Mouse (Mus musculus): ENCODE measurements at regions not wholly inside any gene's neighbourhood (a gene's known extent, or its start where the extent isn't known, plus 50 kb on each side); places are given as distances from the start of the nearest gene placed in this dataset.
A peak's percentile ranks its signal among the peaks of the same experiment; 100 is the strongest.
"Not testable (repeated sequence)": the region's sequence is repeated elsewhere in the genome, so short reads cannot be mapped to it uniquely, and the experiment has no call there.

- DNase-seq (ENCODE audit: low spot score in 2 of 2): no peak
These were observed 253.8 kb upstream of the Klf6 start for GRCm38 (mm10) chr13:5607462-5607861.

DNA sequence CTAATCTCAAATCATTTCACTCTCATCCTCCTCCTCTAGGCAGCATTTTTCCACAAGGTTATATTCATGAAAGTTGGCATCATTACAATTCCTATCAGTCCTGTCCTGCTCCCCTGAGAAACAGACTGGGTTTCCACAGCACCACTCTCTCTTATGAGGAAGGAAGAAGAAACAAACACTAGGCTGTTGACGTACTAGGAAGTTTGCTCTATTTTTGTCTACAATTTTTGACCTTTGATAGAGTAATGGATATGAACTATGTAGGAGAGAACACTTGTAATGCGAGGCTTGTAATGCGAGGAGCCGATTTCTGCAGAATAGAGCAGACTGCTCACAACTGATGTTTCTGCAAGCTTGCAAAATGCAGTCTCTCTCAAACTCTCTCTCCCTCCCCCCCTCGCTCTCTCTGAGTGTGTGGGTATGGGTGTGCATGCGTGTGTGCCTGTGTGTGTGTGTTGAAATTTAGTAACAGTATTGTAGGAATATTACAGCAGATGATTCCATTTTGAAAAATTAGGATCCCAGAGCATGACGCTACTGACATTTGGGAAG is 247.0 kb upstream of the Klf6 start:
- DNase-seq (ENCODE audit: low spot score in 2 of 2): peak; percentile 66 to 80

- DNase-seq (ENCODE audit: low spot score in 2 of 2): peak; percentile 54 to 66
These were observed 246.4 kb upstream of the Klf6 start for GRCm38 (mm10) chr13:5614833-5615232.

DNA sequence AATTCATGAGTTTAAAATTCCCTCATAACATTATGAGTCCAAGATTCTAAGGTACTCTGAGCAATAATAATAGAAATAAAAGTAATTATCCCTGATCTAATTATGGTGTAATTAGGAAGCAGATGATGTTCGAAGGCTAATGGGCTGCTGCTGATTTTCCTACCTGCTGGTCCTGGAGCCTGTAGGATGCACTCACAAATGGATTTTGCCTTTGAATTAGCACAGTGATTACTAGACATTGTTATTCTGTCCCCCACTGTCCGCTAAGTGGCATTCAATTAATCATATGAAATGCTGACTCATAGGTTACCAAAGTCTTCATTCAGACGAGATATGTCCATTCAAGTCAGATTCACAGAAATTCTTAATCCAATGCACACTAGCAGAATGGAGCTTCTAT is 246.0 kb upstream of the Klf6 start:
- DNase-seq (ENCODE audit: low spot score in 2 of 2): no peak

DNA sequence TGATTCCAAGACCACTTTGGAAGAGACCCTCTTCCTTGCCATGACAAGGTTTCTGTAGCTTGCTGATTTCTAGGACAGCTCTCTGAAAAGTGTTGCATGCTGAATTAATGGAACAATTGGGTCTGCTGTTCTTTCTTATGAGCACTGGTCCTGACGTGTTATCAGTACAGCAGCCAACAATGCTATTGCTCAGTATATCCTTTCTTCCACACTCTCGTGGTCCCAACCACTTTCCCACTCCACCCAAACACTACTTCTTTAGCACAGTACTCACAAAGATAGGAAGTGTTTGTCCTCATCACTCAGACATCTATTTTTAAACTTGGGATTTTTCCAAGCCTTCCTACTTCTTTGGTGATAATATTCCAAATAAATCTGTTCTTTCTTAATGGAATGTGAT is 233.2 kb upstream of the Klf6 start:
- DNase-seq (ENCODE audit: low spot score in 2 of 2): peak in 1 of 2 experiments; percentile 27

DNA sequence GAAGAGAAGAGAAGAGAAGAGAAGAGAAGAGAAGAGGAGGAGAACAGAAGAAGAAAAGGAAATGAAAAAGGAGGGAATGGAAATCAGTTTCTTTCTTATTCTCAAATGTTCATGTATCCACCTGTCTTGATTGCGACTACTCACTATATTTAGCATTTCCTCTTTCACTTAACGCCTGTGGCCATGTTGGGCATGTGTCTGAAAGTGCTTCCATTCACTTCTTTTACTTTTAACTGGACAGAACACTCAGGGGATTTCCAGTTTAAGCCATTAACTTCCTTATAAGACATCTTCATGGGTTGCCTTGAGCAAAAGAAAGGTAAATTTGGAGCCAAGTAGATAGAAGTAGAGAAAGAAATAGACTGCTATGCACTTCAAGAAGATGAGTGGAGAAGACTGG is 226.3 kb upstream of the Klf6 start:
- no peak for DNase-seq (ENCODE audit: low spot score in 2 of 2)

- DNase-seq (ENCODE audit: low spot score in 2 of 2): no peak
These were observed 219.4 kb upstream of the Klf6 start for GRCm38 (mm10) chr13:5641743-5642510.

GRCm38 (mm10) chr13:5648276-5648675 is 213.0 kb upstream of the Klf6 start:
- DNase-seq (ENCODE audit: low spot score in 2 of 2): no peak

DNA sequence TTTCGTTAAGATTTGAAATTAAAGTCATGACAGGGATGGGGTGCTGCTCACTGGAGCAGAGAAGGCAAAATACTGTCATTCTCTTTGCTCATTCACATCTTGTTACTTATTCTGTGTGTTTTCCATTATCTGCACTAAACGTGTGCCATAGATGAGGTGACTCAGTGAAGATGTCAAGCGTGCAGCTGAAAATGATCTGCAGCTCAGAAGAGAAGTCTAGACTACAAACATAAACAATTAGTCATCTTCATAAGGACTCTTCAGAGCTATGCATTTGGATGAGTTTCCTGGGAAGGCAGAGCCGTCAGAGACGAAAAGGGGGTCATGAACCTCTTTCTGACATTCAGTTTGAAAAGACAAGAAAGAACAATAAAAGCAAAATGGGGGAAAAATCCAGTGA is 203.7 kb upstream of the Klf6 start:
- DNase-seq (ENCODE audit: low spot score in 2 of 2): no peak

DNA sequence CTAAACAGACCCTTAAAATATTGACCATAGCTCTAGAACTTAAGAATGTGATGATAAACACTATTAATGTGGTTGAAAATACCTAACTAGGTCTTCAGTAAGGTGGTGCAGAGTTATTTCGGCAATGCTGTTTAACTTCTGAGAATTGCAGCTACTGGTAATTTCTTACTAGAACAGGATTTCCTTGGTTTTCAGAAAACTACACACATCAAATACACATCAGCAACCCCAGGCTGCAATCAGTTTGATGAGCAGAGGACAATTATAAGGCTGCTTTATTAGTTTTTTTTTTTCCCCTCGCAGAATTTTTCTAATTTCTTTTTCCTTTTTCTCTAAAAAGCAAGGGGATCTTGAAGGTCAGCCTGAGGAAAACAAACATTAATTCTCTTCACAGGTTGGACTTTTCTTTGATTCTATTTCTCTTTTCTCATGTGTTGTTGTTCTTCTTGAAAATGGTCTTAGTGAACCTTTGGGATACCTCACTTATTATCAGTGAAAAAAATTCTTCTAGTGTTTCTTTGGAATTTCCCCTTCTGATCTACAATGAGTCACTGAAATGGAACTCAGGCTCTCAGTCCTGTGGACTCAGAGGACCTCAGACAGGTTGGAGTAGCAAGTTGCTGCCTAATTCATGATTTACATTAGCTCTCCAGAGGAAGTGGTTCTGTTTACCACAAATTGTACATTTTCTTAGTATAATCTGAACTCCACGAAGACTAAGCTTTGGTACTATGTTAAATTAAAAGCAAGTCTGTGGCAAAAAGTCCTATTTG is 194.9 kb upstream of the Klf6 start:
- no peak for DNase-seq (ENCODE audit: low spot score in 2 of 2)

GRCm38 (mm10) chr13:5675668-5676067 is 185.6 kb upstream of the Klf6 start:
- DNase-seq (ENCODE audit: low spot score in 2 of 2): no peak

DNA sequence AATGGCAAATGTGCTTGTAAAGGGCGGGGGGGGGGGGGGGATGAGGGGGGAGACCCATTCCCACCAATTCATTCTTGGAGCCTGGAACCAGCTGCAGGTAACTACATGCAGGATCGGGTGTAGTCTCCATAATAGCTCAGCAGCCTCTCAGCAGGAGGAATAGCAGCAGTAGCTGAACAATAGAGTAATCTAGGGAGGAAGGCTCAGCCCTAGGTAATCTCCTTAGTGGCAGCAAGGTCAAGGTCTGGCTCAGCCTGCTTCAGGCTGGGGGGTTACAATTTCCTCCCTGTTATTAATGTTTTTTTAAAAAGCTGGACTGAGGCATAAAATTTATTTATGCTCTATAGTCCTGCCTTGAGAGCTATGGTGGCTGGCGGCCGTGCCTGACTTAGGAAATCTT is 171.2 kb upstream of the Klf6 start:
- DNase-seq (ENCODE audit: low spot score in 2 of 2): no peak

DNA sequence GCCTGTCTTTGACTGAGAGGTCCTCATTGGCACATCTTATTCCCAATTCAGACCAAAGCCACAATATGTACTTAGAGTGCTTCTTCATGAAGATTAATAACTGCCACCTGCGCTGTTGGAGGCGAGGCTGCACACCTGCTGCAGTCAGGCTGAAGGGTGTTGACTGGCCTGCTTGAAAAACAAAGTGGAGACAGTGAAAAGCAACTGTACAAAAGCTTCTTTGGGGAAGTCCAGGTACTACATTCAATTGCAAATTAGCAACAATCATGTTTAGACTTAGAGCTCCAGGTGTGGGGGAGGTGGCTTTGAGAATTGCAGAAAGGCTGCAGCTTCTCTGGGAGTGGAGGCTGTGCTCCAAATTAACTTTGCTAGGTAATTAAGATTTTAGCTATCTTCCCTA is 170.6 kb upstream of the Klf6 start:
- DNase-seq (ENCODE audit: low spot score in 2 of 2): not testable (repeated sequence)

DNA sequence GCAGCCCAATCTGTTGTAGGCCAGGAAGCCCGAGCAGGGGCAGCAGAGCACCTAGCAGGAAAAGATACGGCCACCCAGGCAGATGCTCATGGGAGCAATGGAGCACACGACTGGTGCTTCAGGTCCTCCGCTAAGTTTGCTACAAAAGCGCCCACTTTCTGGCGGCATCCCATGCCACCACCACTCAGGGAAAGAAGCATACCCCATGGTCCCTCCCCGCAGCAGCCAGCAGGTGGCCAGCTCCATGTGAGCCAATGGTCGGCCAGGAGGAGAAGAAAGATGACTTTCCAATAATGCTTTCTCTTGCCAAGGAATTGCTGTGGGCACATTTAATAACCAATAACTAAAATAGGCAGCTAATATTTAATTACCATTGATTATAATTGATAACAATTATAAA is 166.7 kb upstream of the Klf6 start:
- no peak for DNase-seq (ENCODE audit: low spot score in 2 of 2)

GRCm38 (mm10) chr13:5695581-5695980 is 165.7 kb upstream of the Klf6 start:
- not testable (repeated sequence) for DNase-seq (ENCODE audit: low spot score in 2 of 2)

DNA sequence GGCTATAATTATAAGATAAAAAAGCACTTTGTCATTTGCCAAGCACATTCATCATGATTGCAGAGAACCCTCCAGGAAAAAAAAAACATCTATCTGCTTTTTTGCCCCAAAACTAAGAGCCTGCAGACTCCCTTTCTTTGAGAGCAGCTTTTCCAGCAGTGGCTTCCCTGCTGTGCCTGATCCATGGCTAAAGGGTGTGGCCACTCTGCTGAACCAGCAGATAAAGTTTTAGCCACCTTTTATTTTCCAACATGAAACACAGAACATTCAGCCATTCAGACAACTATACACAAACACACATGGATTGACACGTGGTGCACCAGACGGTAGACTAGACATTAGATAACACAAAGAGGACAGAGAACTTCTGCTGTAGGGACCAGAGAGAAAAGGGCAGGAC is 164.9 kb upstream of the Klf6 start:
- DNase-seq (ENCODE audit: low spot score in 2 of 2): no peak

GRCm38 (mm10) chr13:5697329-5697728 is 164.0 kb upstream of the Klf6 start:
- peak in 1 of 2 experiments; percentile 47 for DNase-seq (ENCODE audit: low spot score in 2 of 2)

GRCm38 (mm10) chr13:5702071-5702470 is 159.2 kb upstream of the Klf6 start:
- no peak for DNase-seq (ENCODE audit: low spot score in 2 of 2)

- no peak for DNase-seq (ENCODE audit: low spot score in 2 of 2)
These were observed 156.3 kb upstream of the Klf6 start for GRCm38 (mm10) chr13:5704991-5705390.

- peak in 1 of 2 experiments; percentile 29 for DNase-seq (ENCODE audit: low spot score in 2 of 2)
These were observed 149.6 kb upstream of the Klf6 start for GRCm38 (mm10) chr13:5711646-5712045.

DNA sequence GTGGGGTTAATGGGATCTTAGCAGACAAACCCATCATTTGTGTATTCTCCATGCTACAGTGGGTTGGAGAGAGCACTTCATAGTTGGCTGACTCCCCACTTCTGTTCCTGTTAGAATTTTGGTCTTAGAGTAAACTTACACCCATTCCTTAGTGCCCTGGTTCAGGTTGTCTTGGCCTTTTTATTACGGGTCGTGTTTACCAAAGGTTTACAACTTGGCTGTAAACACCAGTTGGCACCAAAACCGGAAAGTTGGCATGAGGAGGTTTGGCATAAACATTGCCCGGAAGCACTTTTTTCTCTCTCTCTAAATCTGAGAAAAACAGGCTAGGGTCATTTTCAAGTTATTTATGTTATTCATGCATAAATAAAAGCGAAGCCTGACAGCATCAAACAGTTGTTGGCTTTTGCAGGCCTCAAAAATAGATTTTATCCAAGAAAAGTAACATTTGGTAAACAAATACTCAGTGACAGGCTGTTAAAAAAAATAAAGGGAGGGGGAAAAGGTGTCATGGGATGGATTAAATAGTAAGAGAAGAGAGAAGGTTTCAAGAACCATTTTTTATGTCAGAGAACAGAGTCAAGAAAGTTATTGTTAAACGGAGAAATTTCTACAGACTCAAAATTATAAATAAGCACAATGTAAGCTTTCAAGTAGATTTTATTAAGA is 148.0 kb upstream of the Klf6 start:
- no peak for DNase-seq (ENCODE audit: low spot score in 2 of 2)

GRCm38 (mm10) chr13:5714191-5714591 is 147.1 kb upstream of the Klf6 start:
- DNase-seq (ENCODE audit: low spot score in 2 of 2): peak; percentile 77 to 82
